Mouse (Mus musculus) MEL (cell line): ENCODE results near the gene Pipox. TPM values are rescaled to one million over a fixed set of nuclear protein-coding genes. Genes with fewer than 3 reads are reported as not detected.

ENCODE experiments used
- DNase-seq: peaks from one replicate; pipeline ENCODE4 v3.0.0; 2011; ENCODE audit warnings: low read depth, low spot score
- H3K27ac ChIP-seq: 2 replicates; pipeline ENCODE4 v1.5.1; 2012; ENCODE audit warnings: low read depth, mild to moderate bottlenecking, control low read depth, low read length, moderate library complexity; ENCODE audit not compliant: control insufficient read depth
- H3K27me3 ChIP-seq, 2 experiments: fragments of 150-350 bp in 1 of 2; sonication (generic) in 1 of 2; 2 replicates each; pipeline ENCODE4 v1.6.1; 2012; ENCODE audit warnings: low read length in 2 of 2, mild to moderate bottlenecking in 2 of 2, improper control_type of control experiment in 1 of 2, moderate library complexity in 1 of 2; ENCODE audit not compliant: insufficient read depth in 2 of 2, control insufficient read depth in 1 of 2
- H3K36me3 ChIP-seq, 2 experiments: 2 replicates each; pipeline ENCODE4 v1.6.1; 2012 to 2014; ENCODE audit warnings: low read length in 2 of 2, improper control_type of control experiment in 1 of 2, inconsistent platforms in 1 of 2, mild to moderate bottlenecking in 1 of 2; ENCODE audit not compliant: insufficient read depth in 2 of 2, control insufficient read depth in 1 of 2
- H3K4me1 ChIP-seq, 2 experiments: fragments of 150-350 bp in 1 of 2; sonication (generic) in 1 of 2; 2 replicates each; pipeline ENCODE4 v1.6.1; 2012; ENCODE audit warnings: low read length in 2 of 2, improper control_type of control experiment in 1 of 2, mild to moderate bottlenecking in 1 of 2; ENCODE audit not compliant: insufficient read depth in 2 of 2, control insufficient read depth in 1 of 2
- H3K4me3 ChIP-seq, 2 experiments: fragments of 150-350 bp in 1 of 2; sonication (generic) in 1 of 2; 2 replicates each; pipeline ENCODE4 v1.5.1; 2012; ENCODE audit warnings: low read depth in 2 of 2, low read length in 2 of 2, mild to moderate bottlenecking in 2 of 2, moderate library complexity in 2 of 2, control low read depth in 1 of 2, improper control_type of control experiment in 1 of 2; ENCODE audit not compliant: control insufficient read depth in 1 of 2, insufficient read depth in 1 of 2
- H3K79me2 ChIP-seq: 2 replicates; pipeline ENCODE4 v1.6.1; 2012; ENCODE audit warnings: mild to moderate bottlenecking, low read length, moderate library complexity; ENCODE audit not compliant: control insufficient read depth, poor library complexity, insufficient read depth
- H3K9ac ChIP-seq: 2 replicates; pipeline ENCODE4 v1.6.1; 2012; ENCODE audit warnings: low read depth, mild to moderate bottlenecking, control low read depth, low read length, moderate library complexity; ENCODE audit not compliant: control insufficient read depth, poor library complexity, severe bottlenecking
- H3K9me3 ChIP-seq: fragments of 150-350 bp; sonication (generic); replicated peaks from 2 replicates; pipeline ENCODE4 v1.6.1; 2012; ENCODE audit warnings: mild to moderate bottlenecking, low read length, improper control_type of control experiment, moderate library complexity; ENCODE audit not compliant: insufficient read depth
- CTCF ChIP-seq, 3 experiments: IDR thresholded peaks in 2 of 3; conservative IDR thresholded peaks in 1 of 3; 2 replicates each; pipeline ENCODE4 v1.5.1; 2011 to 2012; ENCODE audit warnings: low read length in 3 of 3, low read depth in 2 of 3, mild to moderate bottlenecking in 2 of 3, improper control_type of control experiment in 1 of 3, inconsistent platforms in 1 of 3, mixed read lengths in 1 of 3, moderate library complexity in 1 of 3; ENCODE audit not compliant: control insufficient read depth in 1 of 3, insufficient read depth in 1 of 3, poor library complexity in 1 of 3, severe bottlenecking in 1 of 3
- GATA1 ChIP-seq: IDR thresholded peaks from 2 replicates; pipeline ENCODE4 v1.6.1; 2011; ENCODE audit warnings: low read depth, low read length, improper control_type of control experiment
- MAZ ChIP-seq: IDR thresholded peaks from 2 replicates; pipeline ENCODE4 v1.6.1; 2012; ENCODE audit warnings: low read depth, mild to moderate bottlenecking, inconsistent platforms, low read length, improper control_type of control experiment
- MYB ChIP-seq: IDR thresholded peaks from 2 replicates; pipeline ENCODE4 v1.6.1; 2011; ENCODE audit warnings: mild to moderate bottlenecking, low read depth, low read length, improper control_type of control experiment
- NELFE ChIP-seq: IDR thresholded peaks from 2 replicates; pipeline ENCODE4 v1.6.1; 2011; ENCODE audit warnings: low read depth, low read length, improper control_type of control experiment
- POLR2A ChIP-seq, 2 experiments: IDR thresholded peaks; 2 replicates each; pipeline ENCODE4 v1.6.1; 2011 to 2012; ENCODE audit warnings: low read length in 2 of 2, mild to moderate bottlenecking in 2 of 2, control low read depth in 1 of 2, improper control_type of control experiment in 1 of 2, low read depth in 1 of 2, moderate library complexity in 1 of 2; ENCODE audit not compliant: control insufficient read depth in 1 of 2, insufficient read depth in 1 of 2, poor library complexity in 1 of 2
- POLR2AphosphoS2 ChIP-seq: IDR thresholded peaks from 2 replicates; pipeline ENCODE4 v1.6.1; 2011; ENCODE audit warnings: low read length, improper control_type of control experiment
- POLR2AphosphoS5 ChIP-seq: IDR thresholded peaks from 2 replicates; pipeline ENCODE4 v1.6.1; 2012; ENCODE audit warnings: low read depth, borderline replicate concordance, mild to moderate bottlenecking, inconsistent platforms, low read length, moderate library complexity, mixed read lengths
- SIN3A ChIP-seq: IDR thresholded peaks from 2 replicates; pipeline ENCODE4 v1.6.1; 2012; ENCODE audit warnings: low read length, improper control_type of control experiment, inconsistent platforms
- TBP ChIP-seq: IDR thresholded peaks from 2 replicates; pipeline ENCODE4 v1.8.0; 2011; ENCODE audit warnings: low read depth, low read length, improper control_type of control experiment
- USF1 ChIP-seq: IDR thresholded peaks from 2 replicates; pipeline ENCODE4 v1.6.1; 2014; ENCODE audit warnings: low read depth, mild to moderate bottlenecking, inconsistent platforms, low read length, improper control_type of control experiment, moderate library complexity
- ZKSCAN1 ChIP-seq: IDR thresholded peaks from 2 replicates; pipeline ENCODE4 v1.6.1; 2012; ENCODE audit warnings: low read depth, mild to moderate bottlenecking, inconsistent platforms, low read length, improper control_type of control experiment, moderate library complexity
- ZMIZ1 ChIP-seq: IDR thresholded peaks from 2 replicates; pipeline ENCODE4 v1.6.1; 2012; ENCODE audit warnings: low read depth, mild to moderate bottlenecking, inconsistent platforms, low read length, improper control_type of control experiment, moderate library complexity
- ZNF384 ChIP-seq: IDR thresholded peaks from 2 replicates; pipeline ENCODE4 v1.6.1; 2012; ENCODE audit warnings: low read depth, mild to moderate bottlenecking, inconsistent platforms, low read length, improper control_type of control experiment
- polyA plus RNA-seq, 2 experiments: library from polyadenylated mRNA; stranded (reverse) in 1 of 2; unstranded in 1 of 2; fragments of >175 nt in 1 of 2; fragments of >200 nt in 1 of 2; gene quantifications; 2 replicates each; pipeline versions ENCODE4 v1.2.1 to v1.2.4; 2012; ENCODE audit warnings: low replicate concordance in 2 of 2, low read depth in 1 of 2; ENCODE audit not compliant: insufficient read length in 2 of 2, insufficient read depth in 1 of 2, missing spikeins in 1 of 2
- total RNA-seq: library from RNA; depleted of rRNA; stranded (reverse); fragments of 300-350 nt; gene quantifications from 2 replicates; pipeline ENCODE4 v1.2.3, GENCODE M21; 2012

Gene Pipox
- total and polyA plus RNA-seq, 3 experiments: not detected

DNA sequence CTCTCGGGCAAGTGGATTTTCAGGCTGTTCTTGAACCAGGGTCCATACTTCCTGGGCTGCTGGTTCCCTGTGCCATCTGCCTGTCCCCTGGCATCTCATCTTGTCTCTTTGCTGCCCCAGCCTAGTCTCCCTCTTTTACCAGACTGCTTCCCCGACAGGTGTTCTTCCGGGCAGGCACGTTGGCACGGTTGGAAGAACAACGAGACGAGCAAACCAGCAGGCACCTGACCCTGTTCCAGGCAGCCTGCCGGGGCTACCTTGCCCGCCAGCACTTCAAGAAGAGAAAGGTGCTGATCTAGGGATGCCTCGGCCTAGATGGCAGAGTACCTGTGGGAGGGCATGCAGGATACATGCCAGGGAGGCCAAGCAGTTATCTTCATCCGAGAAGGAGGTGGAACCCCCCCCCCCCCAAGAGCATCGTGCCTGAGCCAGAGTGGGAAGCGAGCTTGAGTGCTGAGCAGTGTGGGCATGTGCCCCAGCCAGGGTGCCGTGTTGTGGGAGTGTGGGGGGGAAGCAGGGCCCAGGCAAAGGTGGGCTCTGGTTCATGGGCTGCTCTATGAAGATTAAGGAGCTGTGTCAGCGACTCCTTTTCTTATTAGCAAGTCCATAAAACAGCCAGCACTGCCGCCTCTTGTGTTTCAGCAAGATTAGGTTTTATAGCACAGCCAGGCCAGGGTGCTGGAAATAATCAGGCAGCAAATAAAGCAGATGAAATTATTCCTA, 53.2 kb downstream of the Pipox start:
- Histone ChIP-seq H3K4me1 (no peaks in the 10 kb centered on the region), H3K36me3 (no peaks in the 10 kb centered on the region; a peak in 1 of 4 replicates), H3K79me2 (no peaks in the 10 kb centered on the region)

DNA sequence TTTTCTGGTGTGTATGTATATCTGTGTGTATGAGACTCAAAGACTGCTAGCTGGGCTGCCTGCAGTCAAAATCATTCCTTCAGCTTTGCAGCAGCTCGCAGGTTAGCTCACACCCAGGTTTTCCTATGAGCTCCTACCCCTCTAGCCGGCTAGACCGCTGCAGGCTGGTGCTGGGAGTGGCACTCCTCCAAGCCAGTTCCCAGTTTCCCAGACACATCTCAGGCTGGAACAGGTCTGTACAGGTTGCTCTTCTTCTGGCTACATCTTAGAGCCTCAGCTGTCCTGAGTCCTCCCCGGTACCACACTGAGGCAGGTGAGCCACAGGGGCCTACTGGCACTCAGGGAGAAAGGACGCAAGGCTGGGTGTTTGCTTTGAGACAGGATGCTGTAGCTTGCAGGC, 56.0 kb downstream of the Pipox start:
- H3K9me3 ChIP-seq: no peaks in the 10 kb centered on the region
- H3K9ac ChIP-seq: no peak overlapping the region
- no peaks in the 10 kb centered on the region for H3K79me2 ChIP-seq
- no peak for DNase-seq
- no peak overlapping the region for H3K4me3 ChIP-seq
- H3K27ac ChIP-seq: no peak overlapping the region
- no peaks in the 10 kb centered on the region for H3K27me3 ChIP-seq
- no peaks in the 10 kb centered on the region; a peak in 1 of 4 replicates for H3K36me3 ChIP-seq
- TF ChIP-seq SIN3A (no peak), MAZ (no peak)
- H3K4me1 ChIP-seq: no peaks in the 10 kb centered on the region

More for the DNA sequence above, 53.2 kb downstream of the Pipox start:
- no peak overlapping the region for H3K9ac ChIP-seq
- H3K9me3 ChIP-seq: no peaks in the 10 kb centered on the region
- no peak overlapping the region for H3K27ac ChIP-seq
- no peaks in the 10 kb centered on the region for H3K27me3 ChIP-seq
- TF ChIP-seq TBP: no peak
- no peak for TF ChIP-seq POLR2AphosphoS2
- TF ChIP-seq POLR2A (IDR thresholded peaks at IDR 0.05; ENCODE audit: control insufficient read depth in 1 of 2, insufficient read depth in 1 of 2, low read depth in 1 of 2, low read length in 2 of 2, poor library complexity in 1 of 2): no peak
- TF ChIP-seq ZKSCAN1: no peak
- TF ChIP-seq MYB: no peak
- no peak for TF ChIP-seq USF1
- no peak for TF ChIP-seq GATA1
- TF ChIP-seq SIN3A: no peak
- H3K4me3 ChIP-seq: no peak overlapping the region
- DNase-seq: no peak

DNA sequence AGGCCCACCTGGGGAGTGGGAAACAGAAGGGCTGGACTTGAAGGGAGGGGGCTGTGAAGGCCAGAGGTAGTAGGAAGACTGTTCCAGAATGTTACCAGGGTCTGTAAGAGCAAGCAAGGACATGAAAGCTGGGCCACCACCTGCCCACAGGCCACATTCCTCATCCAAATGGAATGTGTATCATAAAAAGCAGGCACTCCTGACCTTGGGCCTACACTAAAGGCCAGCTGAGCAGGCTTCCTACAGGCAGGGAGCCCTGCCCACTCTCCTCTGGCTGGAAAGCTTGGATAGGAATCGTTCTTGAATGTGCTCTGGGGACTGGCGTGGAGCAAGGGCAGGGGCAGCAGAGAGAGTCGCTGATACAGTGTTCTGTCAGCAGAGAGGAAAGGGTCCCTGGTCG, 57.1 kb downstream of the Pipox start:
- no peaks in the 10 kb centered on the region for H3K9me3 ChIP-seq
- no peak for DNase-seq
- H3K4me1 ChIP-seq: no peaks in the 10 kb centered on the region
- H3K36me3 ChIP-seq: no peaks in the 10 kb centered on the region; a peak in 1 of 4 replicates
- no peak overlapping the region for H3K4me3 ChIP-seq
- H3K27ac ChIP-seq: no peak overlapping the region
- no peak overlapping the region for H3K9ac ChIP-seq
- no peaks in the 10 kb centered on the region for H3K27me3 ChIP-seq
- H3K79me2 ChIP-seq: no peaks in the 10 kb centered on the region
- TF ChIP-seq ZNF384 (no peak), SIN3A (no peak), POLR2AphosphoS5 (no peak), ZMIZ1 (no peak), USF1 (no peak), CTCF (IDR thresholded peaks at IDR 0.05 in 2 of 3, conservative IDR thresholded peaks at IDR 0.05 in 1 of 3; ENCODE audit: control insufficient read depth in 1 of 3, insufficient read depth in 1 of 3, low read depth in 2 of 3, low read length in 3 of 3, poor library complexity in 1 of 3, severe bottlenecking in 1 of 3) (no peak), NELFE (no peak)
